Mouse (Mus musculus) midbrain, embryonic 12.5 days (tissue): ENCODE results near the gene Prkcq. TPM values are rescaled to one million over a fixed set of nuclear protein-coding genes. Genes with fewer than 3 reads are reported as not detected.
A peak's percentile ranks its signal among the peaks of the same experiment; 100 is the strongest.

ENCODE experiments used
- ATAC-seq: fragments of 200-750 bp; cut with Nextera tagmentation; 2 replicates; pipeline ENCODE4 v1.8.0; 2017; ENCODE audit warnings: low read depth, moderate TSS enrichment, moderate library complexity; ENCODE audit not compliant: low FRiP score
- H3K27ac ChIP-seq: fragments of 300-500 bp; sonication (generic); replicated peaks from 2 replicates; pipeline ENCODE4 v1.5.1; 2016; ENCODE audit warnings: mild to moderate bottlenecking
- H3K27me3 ChIP-seq: fragments of 300-500 bp; sonication (generic); 2 replicates; pipeline ENCODE4 v1.6.1; 2016; ENCODE audit warnings: mild to moderate bottlenecking
- H3K36me3 ChIP-seq: fragments of 300-500 bp; sonication (generic); 2 replicates; pipeline ENCODE4 v1.6.1; 2016
- H3K4me1 ChIP-seq: fragments of 300-500 bp; sonication (generic); 2 replicates; pipeline ENCODE4 v1.6.1; 2016
- H3K4me2 ChIP-seq: fragments of 300-500 bp; sonication (generic); replicated peaks from 2 replicates; pipeline ENCODE4 v1.6.1; 2016; ENCODE audit warnings: mild to moderate bottlenecking, moderate library complexity
- H3K4me3 ChIP-seq: fragments of 300-500 bp; sonication (generic); 2 replicates; pipeline ENCODE4 v1.5.1; 2016; ENCODE audit warnings: mild to moderate bottlenecking
- H3K9ac ChIP-seq: fragments of 300-500 bp; sonication (generic); replicated peaks from 2 replicates; pipeline ENCODE4 v1.6.1; 2016; ENCODE audit warnings: mild to moderate bottlenecking, moderate library complexity
- H3K9me3 ChIP-seq: fragments of 300-500 bp; sonication (generic); 2 replicates; pipeline ENCODE4 v1.6.1; 2016; ENCODE audit warnings: mild to moderate bottlenecking
- WGBS: fragments of 180-500 bp; shearing (Covaris S2); methylation state at CpG from one replicate; pipeline ENCODE4 v1.1.7; 2016; 5-methylcytosine and 5-hydroxymethylcytosine counted together
- polyA plus RNA-seq: library from polyadenylated mRNA; unstranded; fragments of >200 nt; fragmentation: Nextera tagmentation; extraction: Ambion mirVana; gene quantifications from 2 replicates; pipeline ENCODE4 v1.2.1, GENCODE M21; 2016

The Prkcq gene
- polyA plus RNA-seq, 1 experiment from 2014 or later = 1.8 TPM

DNA sequence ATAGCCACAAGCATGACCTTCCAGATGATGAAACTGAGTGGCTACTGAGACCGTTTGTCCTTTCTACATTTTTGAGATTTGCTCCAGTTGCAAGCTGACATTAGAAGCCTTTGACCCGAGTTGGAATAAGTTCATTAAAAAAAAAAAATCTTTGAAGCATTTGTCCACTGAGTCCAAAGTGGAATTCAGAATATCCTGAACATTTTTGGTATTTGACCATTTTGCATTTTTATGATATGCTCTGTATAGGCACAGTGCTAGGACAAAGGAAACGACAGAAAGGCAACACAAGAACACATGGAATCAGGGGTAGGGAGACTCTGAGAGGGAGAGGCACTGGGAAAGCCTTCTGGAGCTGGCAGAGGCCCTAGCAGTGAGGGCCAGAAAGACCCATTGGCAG lies 9.2 kb upstream of the Prkcq start:
- Histone ChIP-seq H3K4me2 (no peak overlapping the region), H3K4me1 (no peaks in the 10 kb centered on the region), H3K4me3 (no peak overlapping the region), H3K9me3 (no peaks in the 10 kb centered on the region), H3K36me3 (no peaks in the 10 kb centered on the region), H3K27me3 (no peaks in the 10 kb centered on the region), H3K27ac (no peak overlapping the region), H3K9ac (no peak overlapping the region)
- 77% methylated on average over 3 of the region's 3 CpGs for WGBS
- no peak for ATAC-seq

DNA sequence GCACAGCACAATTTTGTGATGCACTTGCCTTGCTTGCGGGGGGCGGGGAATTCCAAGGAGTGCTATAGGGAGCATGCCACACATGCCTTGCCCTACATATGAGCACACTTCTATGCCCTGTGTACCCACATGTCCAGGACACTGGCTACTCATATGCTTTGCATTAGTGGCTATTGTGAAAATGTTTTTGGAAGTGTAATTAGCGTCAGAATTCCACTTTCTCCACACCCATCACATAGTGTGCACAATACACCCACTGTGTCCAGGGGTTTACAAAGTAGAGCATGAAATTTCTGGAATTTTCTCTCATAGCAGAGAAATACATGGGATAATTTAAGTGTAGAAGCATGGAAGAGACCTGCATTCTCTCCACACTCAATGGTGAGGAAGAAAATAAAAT lies 7.7 kb upstream of the Prkcq start:
- Histone ChIP-seq H3K27ac (no peak overlapping the region), H3K4me1 (no peaks in the 10 kb centered on the region), H3K4me2 (no peak overlapping the region), H3K9me3 (no peaks in the 10 kb centered on the region), H3K27me3 (no peaks in the 10 kb centered on the region), H3K9ac (no peak overlapping the region), H3K4me3 (no peak overlapping the region), H3K36me3 (no peaks in the 10 kb centered on the region)
- ATAC-seq = no peak
- WGBS = 81% methylated on average over 3 of the region's 3 CpGs

DNA sequence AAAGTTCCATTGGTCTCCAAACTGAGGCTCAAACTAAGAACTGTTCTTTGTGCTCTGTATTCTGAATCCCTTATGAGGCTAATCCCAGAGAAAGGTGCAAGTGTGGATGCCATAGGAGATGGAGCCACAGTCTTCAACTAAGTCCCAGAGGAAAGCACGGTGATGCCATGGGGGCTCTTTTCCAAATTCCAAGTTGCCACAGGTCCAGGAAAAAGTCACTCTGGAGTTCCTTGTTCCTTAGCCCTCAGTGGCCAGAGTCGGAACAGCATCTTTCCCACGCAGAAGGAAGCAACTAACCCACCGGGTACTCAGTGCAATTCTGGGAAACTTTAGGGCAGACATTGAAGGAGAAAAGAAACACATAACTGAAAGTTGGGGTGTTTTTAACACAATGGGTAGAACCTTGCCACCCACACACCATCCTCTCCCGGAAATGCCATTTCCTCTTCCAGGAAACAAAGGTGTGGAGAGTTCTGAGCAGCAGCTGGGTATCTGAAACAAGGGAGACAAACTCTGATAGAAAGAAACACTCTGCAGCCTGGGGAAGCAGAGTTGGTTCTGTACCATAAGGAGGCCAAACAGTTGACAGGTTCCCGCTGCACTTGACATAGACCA lies 2.1 kb upstream of the Prkcq start:
- ATAC-seq = no peak
- WGBS = 78% methylated on average over 6 of the region's 6 CpGs
- Histone ChIP-seq H3K27me3 (peaks cover 27% of the 10 kb centered on the region), H3K9me3 (no peaks in the 10 kb centered on the region), H3K4me2 (no peak overlapping the region), H3K27ac (no peak overlapping the region), H3K4me3 (no peak overlapping the region), H3K9ac (no peak overlapping the region), H3K36me3 (no peaks in the 10 kb centered on the region), H3K4me1 (peaks cover 19% of the 10 kb centered on the region)

DNA sequence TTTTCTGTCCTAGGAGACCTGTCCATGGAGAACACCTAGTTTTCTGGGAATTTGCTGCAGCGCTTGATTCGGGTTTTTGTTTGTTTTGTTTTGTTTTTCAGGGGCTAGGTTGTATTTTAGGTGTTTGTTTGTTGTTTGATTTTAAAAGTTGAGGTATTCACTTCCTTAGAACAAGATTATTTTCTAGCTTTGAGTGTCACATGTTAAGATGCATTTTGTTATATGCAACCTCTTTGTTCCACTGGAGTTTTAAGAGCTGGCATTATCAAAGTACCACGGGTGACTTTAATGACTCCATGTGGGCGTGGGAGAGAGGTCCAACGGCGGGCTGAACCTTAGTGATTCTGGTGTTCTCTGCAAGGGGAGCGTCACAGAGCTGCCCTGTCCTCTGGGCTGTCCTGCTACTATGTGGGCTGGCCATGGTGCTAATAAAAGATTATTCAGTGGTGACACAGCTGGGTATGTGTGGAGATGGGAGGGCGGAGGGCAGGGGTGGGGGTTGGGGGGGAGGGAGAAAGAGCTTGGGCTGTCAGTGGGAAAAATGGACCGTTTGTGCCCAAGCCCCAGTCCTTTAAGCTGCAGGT lies 1.0 kb downstream of the Prkcq start:
- H3K9me3 ChIP-seq = no peaks in the 10 kb centered on the region
- peak; percentile 55; the same call in 1 of the 2 replicates for ATAC-seq
- H3K4me1 ChIP-seq = peaks cover 19% of the 10 kb centered on the region
- no peak overlapping the region for H3K9ac ChIP-seq
- no peak overlapping the region for H3K27ac ChIP-seq
- WGBS = 9% methylated on average over 9 of the region's 9 CpGs
- peak overlapping the region; percentile 51 for H3K4me3 ChIP-seq
- peaks cover 31% of the 10 kb centered on the region for H3K27me3 ChIP-seq
- no peaks in the 10 kb centered on the region for H3K36me3 ChIP-seq
- peak overlapping the region; percentile 81 for H3K4me2 ChIP-seq

DNA sequence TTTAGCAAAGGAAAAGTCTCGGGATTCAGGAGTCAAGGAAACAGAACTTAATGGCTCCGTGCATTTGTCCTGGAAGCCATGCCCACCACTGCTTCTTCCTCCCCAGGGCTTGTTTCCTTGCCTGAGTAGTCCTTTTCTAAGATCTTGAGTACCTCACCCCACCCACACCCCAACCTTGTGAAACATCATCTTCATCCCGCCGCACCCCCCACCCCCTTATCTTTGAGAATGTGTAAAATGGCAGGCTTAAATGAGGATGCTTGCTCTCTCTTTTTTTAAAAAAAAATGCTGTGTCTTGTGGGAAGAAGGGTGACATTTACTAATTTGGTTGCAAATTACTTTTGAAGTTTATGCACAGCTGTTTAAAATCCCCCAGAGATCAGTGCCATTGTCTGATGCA lies 1.6 kb downstream of the Prkcq start:
- Histone ChIP-seq H3K9me3 (no peaks in the 10 kb centered on the region), H3K4me1 (peaks cover 19% of the 10 kb centered on the region), H3K4me3 (no peak overlapping the region), H3K4me2 (peak overlapping the region; percentile 81), H3K9ac (no peak overlapping the region), H3K27ac (no peak overlapping the region), H3K36me3 (no peaks in the 10 kb centered on the region), H3K27me3 (peaks cover 31% of the 10 kb centered on the region)
- ATAC-seq = no peak
- WGBS = 25% methylated on average over 4 of the region's 4 CpGs

DNA sequence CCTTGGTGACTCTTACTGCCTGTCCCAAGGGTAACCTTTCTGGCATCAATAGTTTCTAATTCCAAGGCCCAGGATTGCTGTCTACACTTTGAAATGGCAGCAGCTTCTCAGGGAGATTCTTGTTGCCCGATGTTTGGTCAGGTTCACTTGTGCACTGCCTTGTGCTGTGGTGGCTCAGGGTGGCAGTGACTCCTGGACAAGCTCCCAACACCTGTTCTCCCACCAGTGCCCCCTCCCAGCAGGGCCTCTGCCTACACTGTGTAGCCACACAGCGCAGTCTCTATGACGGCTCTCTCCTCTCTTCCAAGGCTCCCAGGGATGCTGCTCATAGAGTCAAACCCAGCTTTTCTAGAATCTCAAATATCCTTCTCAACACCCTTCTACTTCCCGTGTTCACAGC lies 2.2 kb downstream of the Prkcq start:
- H3K9ac ChIP-seq = no peak overlapping the region
- H3K36me3 ChIP-seq = no peaks in the 10 kb centered on the region
- H3K4me3 ChIP-seq = no peak overlapping the region
- H3K27ac ChIP-seq = no peak overlapping the region
- H3K9me3 ChIP-seq = no peaks in the 10 kb centered on the region
- ATAC-seq = no peak
- H3K27me3 ChIP-seq = peaks cover 31% of the 10 kb centered on the region
- H3K4me2 ChIP-seq = no peak overlapping the region
- 77% methylated on average over 4 of the region's 4 CpGs for WGBS
- peaks cover 19% of the 10 kb centered on the region for H3K4me1 ChIP-seq

DNA sequence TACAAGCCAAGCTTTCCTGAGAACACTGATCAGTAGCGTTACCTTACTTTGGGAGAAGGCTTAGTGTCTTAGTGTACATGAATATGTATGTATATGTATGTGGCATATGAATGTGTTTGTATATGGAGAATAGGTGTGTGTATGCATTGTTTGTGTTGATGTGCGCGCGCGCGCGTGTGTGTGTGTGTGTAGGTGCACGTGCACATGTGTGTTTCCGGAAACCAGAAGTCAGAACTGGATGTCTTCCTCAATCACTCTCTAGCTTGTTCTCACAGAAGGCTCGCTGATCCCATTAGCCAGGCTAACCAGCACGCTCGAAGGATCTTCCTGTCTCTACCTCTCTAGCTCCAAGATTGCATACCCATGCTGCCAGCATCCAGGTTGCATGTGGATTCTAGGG lies 6.0 kb downstream of the Prkcq start:
- ATAC-seq = no peak
- H3K4me2 ChIP-seq = no peak overlapping the region
- peaks cover 31% of the 10 kb centered on the region for H3K27me3 ChIP-seq
- H3K36me3 ChIP-seq = no peaks in the 10 kb centered on the region
- no peak overlapping the region for H3K4me3 ChIP-seq
- H3K27ac ChIP-seq = no peak overlapping the region
- no peaks in the 10 kb centered on the region for H3K9me3 ChIP-seq
- H3K4me1 ChIP-seq = peaks cover 9% of the 10 kb centered on the region
- WGBS = 92% methylated on average over 12 of the region's 12 CpGs
- no peak overlapping the region for H3K9ac ChIP-seq

DNA sequence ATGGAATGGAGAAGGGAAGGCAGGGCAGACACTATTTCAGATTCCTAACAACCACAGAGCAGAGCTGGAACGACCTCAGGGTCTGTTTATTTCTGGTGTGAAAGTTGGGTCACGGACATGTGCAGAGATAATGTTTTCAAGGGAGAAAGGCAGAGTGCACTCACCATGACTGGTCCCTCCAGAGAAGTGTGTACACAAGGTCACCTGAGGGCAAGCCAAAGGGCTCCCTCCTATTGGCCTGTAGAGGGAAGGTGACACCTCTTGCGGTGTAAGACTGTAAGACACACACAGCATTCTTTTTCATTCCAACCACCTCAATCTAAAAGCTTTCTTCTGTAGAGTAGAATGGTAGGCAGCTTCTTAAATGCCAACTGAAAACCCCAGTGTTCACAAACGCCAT lies 9.6 kb downstream of the Prkcq start:
- Histone ChIP-seq H3K4me3 (no peak overlapping the region), H3K9ac (no peak overlapping the region), H3K27ac (no peak overlapping the region), H3K36me3 (no peaks in the 10 kb centered on the region), H3K9me3 (no peaks in the 10 kb centered on the region), H3K4me2 (no peak overlapping the region), H3K27me3 (peaks cover 29% of the 10 kb centered on the region), H3K4me1 (no peaks in the 10 kb centered on the region)
- WGBS = 77% methylated on average over 4 of the region's 4 CpGs
- no peak for ATAC-seq

DNA sequence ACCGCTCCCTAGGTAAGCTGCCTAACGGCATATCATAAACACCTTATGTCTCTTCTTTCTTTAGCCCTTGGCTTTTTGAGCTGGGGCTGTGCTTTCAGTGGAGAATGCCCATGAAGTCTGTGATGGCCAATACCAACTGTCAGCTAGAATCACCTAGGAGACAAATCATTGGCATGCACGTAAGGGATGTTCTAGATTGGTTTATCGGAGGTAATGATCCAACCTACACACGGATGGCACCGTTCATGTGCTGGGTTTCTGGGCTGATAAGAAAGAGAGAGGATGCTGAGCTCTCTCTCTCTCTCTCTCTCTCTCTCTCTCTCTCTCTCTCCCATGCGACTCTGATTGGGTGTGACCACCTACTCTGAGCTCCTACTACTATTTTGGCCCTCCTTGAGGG lies 10.2 kb downstream of the Prkcq start:
- no peak for ATAC-seq
- H3K27me3 ChIP-seq = peaks cover 35% of the 10 kb centered on the region
- WGBS = 92% methylated on average over 7 of the region's 7 CpGs

DNA sequence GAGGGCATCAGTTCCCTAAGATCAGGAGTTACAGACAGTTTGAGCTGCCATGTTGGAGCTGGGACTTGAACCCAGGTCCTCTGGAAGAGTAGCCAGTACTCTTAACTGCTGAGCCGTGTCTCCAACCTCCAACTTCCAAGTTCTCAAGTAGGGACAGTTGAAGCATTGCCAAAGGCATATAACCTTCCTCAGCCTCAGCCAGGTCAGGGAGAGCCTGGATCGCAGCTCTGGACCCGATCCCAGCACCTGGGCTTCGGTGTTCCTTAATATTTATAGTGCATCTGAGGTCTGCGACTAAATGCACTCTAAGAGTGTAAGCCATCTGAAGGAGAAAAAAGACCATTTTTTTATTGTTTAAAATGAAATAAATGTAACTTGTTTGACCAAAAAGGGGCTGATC lies 12.1 kb downstream of the Prkcq start:
- 94% methylated on average over 5 of the region's 5 CpGs for WGBS
- Histone ChIP-seq H3K4me3 (no peak overlapping the region), H3K36me3 (no peaks in the 10 kb centered on the region), H3K9ac (no peak overlapping the region), H3K4me1 (no peaks in the 10 kb centered on the region), H3K27me3 (peaks cover 46% of the 10 kb centered on the region), H3K9me3 (no peaks in the 10 kb centered on the region), H3K4me2 (no peak overlapping the region), H3K27ac (no peak overlapping the region)
- no peak for ATAC-seq

More for the DNA sequence above, 10.2 kb downstream of the Prkcq start:
- Histone ChIP-seq H3K4me3 (no peak overlapping the region), H3K9me3 (no peaks in the 10 kb centered on the region), H3K27ac (no peak overlapping the region), H3K9ac (no peak overlapping the region), H3K36me3 (no peaks in the 10 kb centered on the region), H3K4me2 (no peak overlapping the region), H3K4me1 (no peaks in the 10 kb centered on the region)

DNA sequence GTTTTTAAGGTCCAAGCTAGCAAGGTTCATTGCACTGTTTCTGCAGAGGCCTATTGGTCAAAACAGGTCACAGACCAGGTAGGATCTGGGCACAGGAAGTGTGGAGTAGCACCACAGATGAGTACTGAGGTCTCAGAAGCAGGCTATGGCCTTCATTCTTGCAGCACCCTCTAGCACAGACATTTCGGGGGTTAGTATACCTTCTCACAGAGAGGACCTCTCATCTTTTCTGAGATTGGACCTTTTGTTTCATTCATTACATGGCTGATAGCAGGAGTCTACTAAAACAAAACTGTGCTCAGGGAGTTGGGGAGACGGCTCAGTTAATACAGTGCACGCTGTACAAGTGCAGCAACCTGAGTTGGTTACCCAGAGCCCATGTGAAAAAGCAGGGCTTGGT lies 14.7 kb downstream of the Prkcq start:
- ATAC-seq = no peak

DNA sequence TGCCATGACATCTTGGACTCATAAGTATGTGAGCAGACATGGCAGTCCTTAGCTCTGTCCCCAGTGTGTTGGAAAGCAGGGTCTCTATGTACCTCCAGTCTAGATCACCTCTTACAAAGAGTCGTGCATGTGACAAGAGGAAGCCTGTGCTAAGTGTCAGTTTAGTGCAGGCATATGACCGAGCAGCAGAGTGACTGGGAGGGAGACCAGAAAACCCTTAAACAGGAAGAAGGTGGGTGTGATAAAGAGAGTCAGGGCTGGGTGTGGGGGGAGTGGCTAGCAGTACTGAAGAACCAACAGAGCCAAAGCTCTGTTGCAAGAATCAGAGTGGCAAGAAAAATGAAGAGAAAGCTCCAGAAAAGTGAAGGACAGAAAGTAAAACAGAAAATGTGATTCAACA lies 15.3 kb downstream of the Prkcq start:
- ATAC-seq = no peak
- Histone ChIP-seq H3K4me3 (no peak overlapping the region), H3K9ac (no peak overlapping the region), H3K36me3 (no peaks in the 10 kb centered on the region), H3K4me2 (no peak overlapping the region), H3K4me1 (no peaks in the 10 kb centered on the region), H3K27ac (no peak overlapping the region), H3K9me3 (no peaks in the 10 kb centered on the region), H3K27me3 (peaks cover 38% of the 10 kb centered on the region)
- WGBS = 77% methylated on average over 2 of the region's 2 CpGs

More for the DNA sequence above, 14.7 kb downstream of the Prkcq start:
- Histone ChIP-seq H3K36me3 (no peaks in the 10 kb centered on the region), H3K4me2 (no peak overlapping the region), H3K9ac (no peak overlapping the region), H3K9me3 (no peaks in the 10 kb centered on the region), H3K27ac (no peak overlapping the region), H3K4me3 (no peak overlapping the region), H3K27me3 (peaks cover 44% of the 10 kb centered on the region), H3K4me1 (no peaks in the 10 kb centered on the region)
- WGBS = 88% methylated on average over 3 of the region's 3 CpGs

DNA sequence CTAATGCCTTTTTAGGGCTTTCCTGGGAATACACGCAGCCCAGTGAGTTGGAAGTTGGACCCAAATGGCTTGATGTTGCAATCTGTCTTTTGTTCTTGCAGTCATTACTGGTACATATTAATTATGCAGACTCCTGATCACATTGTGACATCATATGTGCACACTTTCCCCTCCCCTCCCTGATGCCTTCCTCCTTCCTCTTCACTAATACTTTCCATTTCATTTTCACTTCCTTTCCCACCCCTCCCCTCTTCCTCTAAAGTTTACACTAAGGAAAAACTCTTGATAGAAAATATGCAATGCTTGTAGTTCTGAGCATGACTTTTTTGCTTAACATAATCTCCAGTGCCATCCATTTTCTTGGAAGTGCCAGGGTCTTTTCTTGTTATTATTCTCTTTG lies 16.4 kb downstream of the Prkcq start:
- Histone ChIP-seq H3K27ac (no peak overlapping the region), H3K9me3 (no peaks in the 10 kb centered on the region), H3K9ac (no peak overlapping the region), H3K36me3 (no peaks in the 10 kb centered on the region), H3K27me3 (peaks cover 32% of the 10 kb centered on the region), H3K4me3 (no peak overlapping the region), H3K4me2 (no peak overlapping the region), H3K4me1 (no peaks in the 10 kb centered on the region)
- ATAC-seq = no peak
- 91% methylated on average over 1 of the region's 1 CpGs for WGBS
